Mouse (Mus musculus) adrenal gland, postnatal 14 days (tissue): ENCODE data around the gene Apoa5. TPM values are rescaled to one million over a fixed set of nuclear protein-coding genes. Genes with fewer than 3 reads are reported as not detected.

Experiments used
- total RNA-seq: library from RNA; stranded (reverse); gene quantifications from 2 replicates; pipeline ENCODE4 v1.2.3, GENCODE M21; 2021

Apoa5 gene
- total RNA-seq, 1 experiment from 2014 or later = 74.9 TPM

Other genes with a start within 250 kb of the Apoa5 start
- 163 and 2,505 TPM in 2 replicates for gene Apoa1, start 40.1 kb upstream of the Apoa5 start, total RNA-seq
- 9.9 and 222 TPM in 2 replicates for gene Apoc3, start 33.0 kb upstream of the Apoa5 start, total RNA-seq
- 0.86 and 4.1 TPM in 2 replicates for gene Apoa4, start 27.9 kb upstream of the Apoa5 start, total RNA-seq
- 44.3 and 52.0 TPM in 2 replicates for gene Zpr1, start 4.4 kb downstream of the Apoa5 start, total RNA-seq
- gene Bud13, start 14.4 kb downstream of the Apoa5 start, total RNA-seq = 9.3 and 16.2 TPM in 2 replicates
- not detected in 2 replicates for gene 4931429L15Rik, start 51.4 kb downstream of the Apoa5 start, total RNA-seq